Mouse (Mus musculus) hematopoietic stem cell, adult 5-6 weeks (primary cell): Measurements from ENCODE around the gene Mblac1. TPM values are rescaled to one million over a fixed set of nuclear protein-coding genes. Genes with fewer than 3 reads are reported as not detected.

Source experiments
- total RNA-seq: library from RNA; stranded (forward); fragments of 172-1452, 232-1000 nt; gene quantifications from 2 replicates; pipeline ENCODE4 v1.2.3, GENCODE M21; 2017

Gene Mblac1
- total RNA-seq, 1 experiment from 2014 or later: 2.8 TPM

Other genes starting within 250 kb of the Mblac1 start
- gene Gjc3, start 231.2 kb upstream of the Mblac1 start, total RNA-seq: not detected in 2 replicates
- gene Azgp1, start 212.8 kb upstream of the Mblac1 start, total RNA-seq: not detected in 2 replicates
- gene Smok3a, start 173.1 kb upstream of the Mblac1 start, total RNA-seq: not detected in 2 replicates
- gene Smok3b, start 172.9 kb upstream of the Mblac1 start, total RNA-seq: not detected in 2 replicates
- gene Smok3c, start 141.1 kb upstream of the Mblac1 start, total RNA-seq: not detected in 2 replicates
- 45.8 and 48.2 TPM in 2 replicates for gene Zkscan1, start 109.2 kb upstream of the Mblac1 start, total RNA-seq
- gene Zscan21, start 77.4 kb upstream of the Mblac1 start, total RNA-seq: 17.3 and 18.4 TPM in 2 replicates
- 14.4 and 16.0 TPM in 2 replicates for gene Zfp113, start 38.6 kb upstream of the Mblac1 start, total RNA-seq
- gene Cops6, start 33.2 kb upstream of the Mblac1 start, total RNA-seq: 32.6 and 52.6 TPM in 2 replicates
- gene Ap4m1, start 22.3 kb upstream of the Mblac1 start, total RNA-seq: 34.8 and 50.0 TPM in 2 replicates
- gene Mcm7, start 21.9 kb upstream of the Mblac1 start, total RNA-seq: 449 and 495 TPM in 2 replicates
- gene Taf6, start 6.9 kb upstream of the Mblac1 start, total RNA-seq: 30.3 and 40.9 TPM in 2 replicates
- 46.3 and 53.8 TPM in 2 replicates for gene Cnpy4, start 6.8 kb upstream of the Mblac1 start, total RNA-seq
- 6.4 and 8.7 TPM in 2 replicates for gene Nxpe5, start 31.6 kb downstream of the Mblac1 start, total RNA-seq
- 31.2 and 41.6 TPM in 2 replicates for gene Lamtor4, start 61.2 kb downstream of the Mblac1 start, total RNA-seq
- gene BC037034, start 69.7 kb downstream of the Mblac1 start, total RNA-seq: 34.1 and 38.8 TPM in 2 replicates
- 0.44 TPM in 1 of 2 replicates, not detected in the other for gene Gal3st4, start 78.5 kb downstream of the Mblac1 start, total RNA-seq
- gene Gm43720, start 85.6 kb downstream of the Mblac1 start, total RNA-seq: not detected in 2 replicates
- 5.8 and 7.1 TPM in 2 replicates for gene Gpc2, start 85.7 kb downstream of the Mblac1 start, total RNA-seq
- gene Stag3, start 85.9 kb downstream of the Mblac1 start, total RNA-seq: 8.7 and 25.5 TPM in 2 replicates
- 1.8 TPM in 1 of 2 replicates, not detected in the other for gene Pvrig, start 147.6 kb downstream of the Mblac1 start, total RNA-seq
- 14.4 and 27.5 TPM in 2 replicates for gene Zfp157, start 247.2 kb downstream of the Mblac1 start, total RNA-seq